Mouse (Mus musculus) limb, embryonic 12.5 days (tissue): ENCODE measurements around the gene Arhgef10l. TPM values are rescaled to one million over a fixed set of nuclear protein-coding genes. Genes with fewer than 3 reads are reported as not detected.

Source experiments
- ATAC-seq: fragments of 200-750 bp; cut with Nextera tagmentation; 2 replicates; pipeline ENCODE4 v1.8.0; 2017; ENCODE audit warnings: low read depth, moderate TSS enrichment; ENCODE audit not compliant: insufficient number of reproducible peaks, insufficient read depth, low FRiP score, low TSS enrichment
- H3K27ac ChIP-seq: fragments of 300-500 bp; sonication (generic); 2 replicates; pipeline ENCODE4 v1.5.1; 2016; ENCODE audit warnings: mild to moderate bottlenecking, moderate library complexity
- H3K27me3 ChIP-seq: fragments of 300-500 bp; sonication (generic); 2 replicates; pipeline ENCODE4 v1.6.1; 2016; ENCODE audit warnings: mild to moderate bottlenecking, moderate library complexity
- H3K36me3 ChIP-seq: fragments of 300-500 bp; sonication (generic); 2 replicates; pipeline ENCODE4 v1.6.1; 2016; ENCODE audit warnings: mild to moderate bottlenecking, moderate library complexity
- H3K4me1 ChIP-seq: fragments of 300-500 bp; sonication (generic); replicated peaks from 2 replicates; pipeline ENCODE4 v1.6.1; 2016
- H3K4me2 ChIP-seq: fragments of 300-500 bp; sonication (generic); 2 replicates; pipeline ENCODE4 v1.6.1; 2016; ENCODE audit warnings: mild to moderate bottlenecking, moderate library complexity
- H3K4me3 ChIP-seq: fragments of 300-500 bp; sonication (generic); replicated peaks from 2 replicates; pipeline ENCODE4 v1.5.1; 2016; ENCODE audit warnings: mild to moderate bottlenecking
- H3K9ac ChIP-seq: fragments of 300-500 bp; sonication (generic); replicated peaks from 2 replicates; pipeline ENCODE4 v1.6.1; 2016; ENCODE audit warnings: mild to moderate bottlenecking, moderate library complexity
- H3K9me3 ChIP-seq: fragments of 300-500 bp; sonication (generic); 2 replicates; pipeline ENCODE4 v1.6.1; 2016; ENCODE audit warnings: mild to moderate bottlenecking, moderate library complexity
- WGBS: fragments of 180-500 bp; shearing (Covaris S2); methylation state at CpG from one replicate; pipeline ENCODE4 v1.1.7; 2016; 5-methylcytosine and 5-hydroxymethylcytosine counted together
- polyA plus RNA-seq: library from polyadenylated mRNA; unstranded; fragments of >200 nt; fragmentation: Nextera tagmentation; extraction: Ambion mirVana; gene quantifications from 2 replicates; pipeline ENCODE4 v1.2.1, GENCODE M21; 2016

Gene Arhgef10l
- polyA plus RNA-seq, 1 experiment from 2014 or later: 20.0 TPM

GRCm38 (mm10) chr4:140614553-140614952 is 51.3 kb downstream of the Arhgef10l start:
- H3K4me2 ChIP-seq: no peak overlapping the region
- no peak overlapping the region for H3K27ac ChIP-seq
- peaks cover 45% of the 10 kb centered on the region for H3K36me3 ChIP-seq
- H3K27me3 ChIP-seq: no peaks in the 10 kb centered on the region
- H3K9me3 ChIP-seq: no peaks in the 10 kb centered on the region
- H3K9ac ChIP-seq: no peak overlapping the region
- no peak for ATAC-seq
- peaks cover 35% of the 10 kb centered on the region for H3K4me1 ChIP-seq
- no peak overlapping the region for H3K4me3 ChIP-seq
- WGBS: 91% methylated on average over 5 of the region's 5 CpGs

GRCm38 (mm10) chr4:140614145-140614544 is 51.7 kb downstream of the Arhgef10l start:
- no peak overlapping the region for H3K27ac ChIP-seq
- no peak overlapping the region for H3K4me3 ChIP-seq
- peaks cover 35% of the 10 kb centered on the region for H3K4me1 ChIP-seq
- no peaks in the 10 kb centered on the region for H3K9me3 ChIP-seq
- H3K9ac ChIP-seq: no peak overlapping the region
- no peak for ATAC-seq
- H3K4me2 ChIP-seq: no peak overlapping the region
- no peaks in the 10 kb centered on the region for H3K27me3 ChIP-seq
- WGBS: 89% methylated on average over 6 of the region's 6 CpGs
- peaks cover 48% of the 10 kb centered on the region for H3K36me3 ChIP-seq

GRCm38 (mm10) chr4:140610841-140611609 is 54.8 kb downstream of the Arhgef10l start:
- peak overlapping the region; percentile 86 for H3K27ac ChIP-seq
- H3K4me3 ChIP-seq: no peak overlapping the region
- H3K4me1 ChIP-seq: peaks cover 21% of the 10 kb centered on the region
- H3K36me3 ChIP-seq: peaks cover 72% of the 10 kb centered on the region
- 10% methylated on average over 12 of the region's 12 CpGs for WGBS
- H3K27me3 ChIP-seq: no peaks in the 10 kb centered on the region
- no peak overlapping the region for H3K9ac ChIP-seq
- peak overlapping the region; percentile 15; the same call in 1 of the 2 replicates for H3K4me2 ChIP-seq
- no peaks in the 10 kb centered on the region for H3K9me3 ChIP-seq
- no peak for ATAC-seq

DNA sequence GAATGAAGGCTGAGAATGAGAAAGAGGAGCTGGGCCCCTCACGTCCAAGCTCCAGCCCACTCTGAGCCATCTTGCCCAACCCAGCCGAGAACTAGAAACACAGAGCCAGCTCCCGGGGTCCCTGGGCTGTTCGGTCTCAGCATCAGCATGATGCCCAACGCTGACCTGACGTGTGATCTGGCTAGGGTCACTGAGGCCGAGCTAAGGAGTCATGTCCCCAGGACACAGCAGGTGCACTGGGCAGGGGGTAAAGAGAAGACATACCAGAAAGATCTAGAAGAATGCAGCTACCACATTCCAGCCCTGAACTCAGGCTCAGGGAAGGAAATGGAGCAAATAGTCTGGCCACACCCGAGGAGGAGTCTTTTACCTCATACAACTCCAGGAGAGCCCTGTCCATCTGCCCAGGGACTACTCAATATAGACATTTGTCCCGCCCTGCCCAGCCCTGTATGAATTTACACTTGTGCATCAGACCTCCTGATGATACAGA is 57.5 kb downstream of the Arhgef10l start:
- H3K36me3 ChIP-seq: peaks cover 65% of the 10 kb centered on the region
- no peak overlapping the region for H3K27ac ChIP-seq
- no peaks in the 10 kb centered on the region for H3K9me3 ChIP-seq
- H3K9ac ChIP-seq: no peak overlapping the region
- H3K4me1 ChIP-seq: peaks cover 21% of the 10 kb centered on the region
- H3K4me2 ChIP-seq: no peak overlapping the region
- ATAC-seq: no peak
- no peak overlapping the region for H3K4me3 ChIP-seq
- 81% methylated on average over 9 of the region's 9 CpGs for WGBS
- no peaks in the 10 kb centered on the region for H3K27me3 ChIP-seq

GRCm38 (mm10) chr4:140606779-140607178 is 59.0 kb downstream of the Arhgef10l start:
- H3K27ac ChIP-seq: no peak overlapping the region
- 75% methylated on average over 7 of the region's 7 CpGs for WGBS
- no peaks in the 10 kb centered on the region for H3K27me3 ChIP-seq
- peaks cover 74% of the 10 kb centered on the region for H3K36me3 ChIP-seq
- H3K4me2 ChIP-seq: no peak overlapping the region
- H3K4me3 ChIP-seq: no peak overlapping the region
- H3K9ac ChIP-seq: no peak overlapping the region
- no peaks in the 10 kb centered on the region for H3K9me3 ChIP-seq
- peaks cover 23% of the 10 kb centered on the region for H3K4me1 ChIP-seq
- no peak for ATAC-seq

GRCm38 (mm10) chr4:140606197-140606596 is 59.6 kb downstream of the Arhgef10l start:
- no peak overlapping the region for H3K4me3 ChIP-seq
- H3K36me3 ChIP-seq: peaks cover 73% of the 10 kb centered on the region
- no peaks in the 10 kb centered on the region for H3K9me3 ChIP-seq
- ATAC-seq: no peak
- H3K4me1 ChIP-seq: peaks cover 17% of the 10 kb centered on the region
- H3K27ac ChIP-seq: no peak overlapping the region
- WGBS: 90% methylated on average over 7 of the region's 7 CpGs
- no peak overlapping the region for H3K4me2 ChIP-seq
- no peaks in the 10 kb centered on the region for H3K27me3 ChIP-seq
- H3K9ac ChIP-seq: no peak overlapping the region

DNA sequence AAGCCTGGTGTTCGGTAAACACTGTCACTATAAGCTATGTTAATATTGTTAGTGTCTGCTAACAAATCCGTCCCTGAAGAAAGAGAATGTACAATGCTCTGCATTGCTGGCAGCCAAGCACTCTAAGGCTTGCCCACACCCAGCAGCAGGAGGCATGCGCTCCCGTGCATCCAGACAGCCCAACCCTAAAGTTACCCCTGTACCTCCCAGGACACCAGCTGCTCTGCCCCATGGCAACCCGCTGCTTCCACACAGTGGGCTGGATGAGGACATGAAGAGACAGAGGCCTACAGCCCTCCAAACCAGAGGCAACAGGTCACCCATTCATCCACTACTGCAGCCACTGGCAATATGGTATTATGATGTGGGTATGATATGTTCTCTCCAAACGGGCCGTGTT is 60.0 kb downstream of the Arhgef10l start:
- WGBS: 87% methylated on average over 7 of the region's 7 CpGs
- H3K9ac ChIP-seq: no peak overlapping the region
- H3K36me3 ChIP-seq: peaks cover 70% of the 10 kb centered on the region
- no peak overlapping the region for H3K4me3 ChIP-seq
- peaks cover 13% of the 10 kb centered on the region for H3K4me1 ChIP-seq
- H3K9me3 ChIP-seq: no peaks in the 10 kb centered on the region
- no peak overlapping the region for H3K27ac ChIP-seq
- H3K4me2 ChIP-seq: no peak overlapping the region
- no peaks in the 10 kb centered on the region for H3K27me3 ChIP-seq
- no peak for ATAC-seq

GRCm38 (mm10) chr4:140605247-140605646 is 60.6 kb downstream of the Arhgef10l start:
- 93% methylated on average over 6 of the region's 6 CpGs for WGBS
- no peak for ATAC-seq
- no peaks in the 10 kb centered on the region for H3K9me3 ChIP-seq
- H3K4me1 ChIP-seq: peaks cover 8% of the 10 kb centered on the region; the same call in 1 of the 2 replicates
- H3K27me3 ChIP-seq: no peaks in the 10 kb centered on the region
- no peak overlapping the region for H3K9ac ChIP-seq
- H3K4me2 ChIP-seq: no peak overlapping the region
- H3K36me3 ChIP-seq: peaks cover 70% of the 10 kb centered on the region
- H3K4me3 ChIP-seq: no peak overlapping the region
- no peak overlapping the region for H3K27ac ChIP-seq

DNA sequence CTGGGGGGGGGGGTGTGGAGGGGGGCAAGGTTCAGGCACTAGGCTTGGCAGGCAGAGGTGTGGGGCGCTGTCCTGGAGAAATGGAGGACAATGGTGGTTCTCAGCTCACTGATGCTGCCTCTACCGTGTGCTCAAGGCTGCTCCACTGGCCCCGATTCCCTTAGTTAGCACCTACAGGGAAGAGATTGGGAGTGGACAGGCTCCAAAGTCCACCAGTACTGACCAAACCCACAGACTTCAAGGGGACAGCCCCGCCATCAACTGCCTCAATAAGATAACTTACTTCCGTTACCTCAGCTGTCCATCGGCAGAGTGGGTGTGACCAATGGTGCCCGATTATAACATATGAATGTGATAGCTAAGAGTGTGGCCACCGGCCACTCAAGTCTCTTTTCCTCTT is 61.3 kb downstream of the Arhgef10l start:
- Histone ChIP-seq H3K27ac (no peak overlapping the region), H3K4me3 (no peak overlapping the region), H3K4me1 (0 out of 2 replicates have a peak, but pooled peaks cover 6% of the 10 kb centered on the region), H3K9me3 (no peaks in the 10 kb centered on the region), H3K36me3 (peaks cover 70% of the 10 kb centered on the region), H3K27me3 (no peaks in the 10 kb centered on the region), H3K9ac (no peak overlapping the region), H3K4me2 (no peak overlapping the region)
- no peak for ATAC-seq
- 92% methylated on average over 8 of the region's 8 CpGs for WGBS

- H3K27me3 ChIP-seq: no peaks in the 10 kb centered on the region
- no peak overlapping the region for H3K27ac ChIP-seq
- H3K9ac ChIP-seq: no peak overlapping the region
- H3K36me3 ChIP-seq: peaks cover 64% of the 10 kb centered on the region
- ATAC-seq: no peak
- H3K9me3 ChIP-seq: peaks cover 8% of the 10 kb centered on the region
- no peak overlapping the region for H3K4me2 ChIP-seq
- H3K4me1 ChIP-seq: 0 out of 2 replicates have a peak, but pooled peaks cover 6% of the 10 kb centered on the region
- no peak overlapping the region for H3K4me3 ChIP-seq
- WGBS: 64% methylated on average over 4 of the region's 4 CpGs
Measured at GRCm38 (mm10) chr4:140602022-140602421, 63.8 kb downstream of the Arhgef10l start.

GRCm38 (mm10) chr4:140601153-140601552 is 64.7 kb downstream of the Arhgef10l start:
- H3K4me2 ChIP-seq: no peak overlapping the region
- WGBS: 69% methylated on average over 11 of the region's 11 CpGs
- H3K4me1 ChIP-seq: 0 out of 2 replicates have a peak, but pooled peaks cover 6% of the 10 kb centered on the region
- no peak overlapping the region for H3K27ac ChIP-seq
- ATAC-seq: no peak
- H3K9ac ChIP-seq: no peak overlapping the region
- H3K27me3 ChIP-seq: no peaks in the 10 kb centered on the region
- no peak overlapping the region for H3K4me3 ChIP-seq
- H3K9me3 ChIP-seq: peaks cover 15% of the 10 kb centered on the region
- peaks cover 66% of the 10 kb centered on the region for H3K36me3 ChIP-seq
